In the genomic region with DNA sequence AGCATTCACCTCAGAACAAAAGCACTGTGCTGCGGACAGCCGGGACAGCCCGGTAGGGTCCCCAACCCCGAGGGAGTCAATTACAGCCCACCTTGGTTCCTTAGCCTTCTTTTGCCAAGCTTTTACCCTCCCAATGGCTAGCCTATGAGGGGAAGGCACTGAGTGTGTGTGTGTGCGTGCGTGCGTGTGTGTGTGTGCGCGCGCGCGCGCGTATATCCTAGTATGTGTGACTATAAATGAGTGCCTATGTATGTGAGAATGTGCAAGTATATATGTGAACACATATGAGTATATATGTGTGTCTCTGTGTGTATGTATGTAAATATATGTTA, we compare ENCODE assay signal across 8 mouse cellular contexts. TPM values are rescaled to one million over a fixed set of nuclear protein-coding genes. Genes with fewer than 3 reads are reported as not detected.
A peak's percentile ranks its signal among the peaks of the same experiment; 100 is the strongest.
DNase-seq lines count a peak whose midpoint lies in the region; ATAC-seq and TF ChIP-seq lines count a peak whose summit lies in the region.

No protein-coding gene starts in this region.

- no peak overlapping the region for H3K27ac ChIP-seq in kidney, embryonic 16.5 days (ENCODE audit: low read length)
- H3K27ac ChIP-seq in cortical plate, adult 2 months (ENCODE audit: insufficient read depth, low read length) = peak overlapping the region; percentile 63; the same call in 1 of the 2 replicates
- H3K27ac ChIP-seq in hindbrain, embryonic 12.5 days = peak overlapping the region; percentile 75; the same call in 1 of the 2 replicates
- H3K27ac ChIP-seq in midbrain, embryonic 14.5 days (replicated peaks; ENCODE audit: low read depth, low read length) = peak overlapping the region; percentile 80

- no peaks in the 10 kb centered on the region for H3K36me3 ChIP-seq in kidney, embryonic 16.5 days (ENCODE audit: insufficient read depth, low read length)
- H3K36me3 ChIP-seq in hindbrain, embryonic 12.5 days = no peaks in the 10 kb centered on the region
- H3K36me3 ChIP-seq in midbrain, embryonic 14.5 days (ENCODE audit: control insufficient read depth, insufficient read depth, low read length) = no peaks in the 10 kb centered on the region

- peak overlapping the region; percentile 62 for H3K4me3 ChIP-seq in kidney, embryonic 16.5 days (ENCODE audit: low read length)
- H3K4me3 ChIP-seq in cortical plate, adult 2 months (ENCODE audit: insufficient read depth, low read length) = peak overlapping the region; percentile 76
- H3K4me3 ChIP-seq in hindbrain, embryonic 12.5 days = peak overlapping the region; percentile 62
- H3K4me3 ChIP-seq in midbrain, embryonic 14.5 days (replicated peaks; ENCODE audit: low read depth, low read length) = peak overlapping the region; percentile 53

- TF ChIP-seq POLR2A in cortical plate, adult 2 months (IDR thresholded peaks at IDR 0.05; ENCODE audit: extremely low read depth, insufficient read depth, low read length) = no peak

- 52% methylated on average over 14 of the region's 14 CpGs for WGBS in kidney, embryonic 16.5 days
- 46% methylated on average over 14 of the region's 14 CpGs for WGBS in hindbrain, embryonic 12.5 days
- WGBS in midbrain, embryonic 14.5 days = 42% methylated on average over 14 of the region's 14 CpGs

- no peak for TF ChIP-seq CTCF in cortical plate, adult 2 months (IDR thresholded peaks at IDR 0.05; ENCODE audit: extremely low read depth, insufficient read depth, low read length)

- no peak for DNase-seq in kidney, adult 8-10 months
- peak; percentile 66 for DNase-seq in midbrain, embryonic 14.5 days
- no peak for DNase-seq in retina, embryonic 14.5 days (ENCODE audit: low spot score)
- DNase-seq in gastrocnemius, adult 18-20 months (ENCODE audit: low spot score) = no peak

- peak overlapping the region; percentile 68 for H3K9ac ChIP-seq in kidney, embryonic 16.5 days (replicated peaks; ENCODE audit: low read length)
- peak overlapping the region; percentile 76 for H3K9ac ChIP-seq in hindbrain, embryonic 12.5 days
- peak overlapping the region; percentile 67 for H3K9ac ChIP-seq in midbrain, embryonic 14.5 days (replicated peaks; ENCODE audit: low read length)

- H3K4me1 ChIP-seq in kidney, embryonic 16.5 days (ENCODE audit: insufficient read depth, low read length) = peaks cover 4% of the 10 kb centered on the region; the same call in 1 of the 2 replicates
- H3K4me1 ChIP-seq in cortical plate, adult 2 months (ENCODE audit: control insufficient read depth, insufficient read depth, low read length) = peaks cover 6% of the 10 kb centered on the region
- peaks cover 6% of the 10 kb centered on the region; the same call in 1 of the 2 replicates for H3K4me1 ChIP-seq in hindbrain, embryonic 12.5 days
- H3K4me1 ChIP-seq in midbrain, embryonic 14.5 days (ENCODE audit: control insufficient read depth, insufficient read depth, low read length) = no peaks in the 10 kb centered on the region; the same call in 1 of the 2 replicates

- no peaks in the 10 kb centered on the region for H3K9me3 ChIP-seq in kidney, embryonic 16.5 days (ENCODE audit: low read length)
- H3K9me3 ChIP-seq in hindbrain, embryonic 12.5 days (replicated peaks) = no peaks in the 10 kb centered on the region
- no peaks in the 10 kb centered on the region for H3K9me3 ChIP-seq in midbrain, embryonic 14.5 days (ENCODE audit: control insufficient read depth, low read length)

- peak overlapping the region; percentile 86 for H3K4me2 ChIP-seq in kidney, embryonic 16.5 days (replicated peaks; ENCODE audit: low read depth, low read length)
- peak overlapping the region; percentile 91 for H3K4me2 ChIP-seq in hindbrain, embryonic 12.5 days (replicated peaks)
- H3K4me2 ChIP-seq in midbrain, embryonic 14.5 days (ENCODE audit: low read length) = peak overlapping the region; percentile 69

- H3K27me3 ChIP-seq in kidney, embryonic 16.5 days (ENCODE audit: insufficient read depth, low read length) = 0 out of 2 replicates have a peak, but pooled peaks cover 3% of the 10 kb centered on the region
- H3K27me3 ChIP-seq in hindbrain, embryonic 12.5 days = peaks cover 4% of the 10 kb centered on the region; the same call in 1 of the 2 replicates
- no peaks in the 10 kb centered on the region for H3K27me3 ChIP-seq in midbrain, embryonic 14.5 days (ENCODE audit: control insufficient read depth, insufficient read depth, low read length)

- ATAC-seq in kidney, embryonic 16.5 days (ENCODE audit: low FRiP score, low TSS enrichment) = peak; percentile 52; the same call in 1 of the 2 replicates
- peak; percentile 74 for ATAC-seq in hindbrain, embryonic 12.5 days (ENCODE audit: low FRiP score)
- ATAC-seq in midbrain, embryonic 14.5 days (ENCODE audit: low FRiP score, low TSS enrichment) = peak; percentile 53
- no peak for ATAC-seq in erythroid progenitor cell, adult 5-6 weeks (replicated peaks; ENCODE audit: low FRiP score, poor library complexity, severe bottlenecking)

RNA-seq across cellular contexts. Expression of a gene that starts 2.0 kb away (rescaled TPM):
- 11.4 and 11.8 TPM in 2 replicates for polyA plus RNA-seq in kidney, embryonic 16.5 days (2015; fragmentation: Nextera tagmentation; extraction: Ambion mirVana)
- 53.7 and 60.5 TPM in 2 replicates for polyA plus RNA-seq in cortical plate, adult 2 months (2012; rRNA removed)
- 12.7 and 16.4 TPM in 2 replicates for polyA plus RNA-seq in hindbrain, embryonic 12.5 days (2016; fragmentation: Nextera tagmentation; extraction: Ambion mirVana)
- 18.3 and 19.4 TPM in 2 replicates for polyA plus RNA-seq in midbrain, embryonic 14.5 days (2014; fragmentation: Nextera tagmentation; extraction: Ambion mirVana)
- not detected in 2 replicates for total RNA-seq in erythroid progenitor cell, adult 5-6 weeks (2015; ENCODE audit: low replicate concordance)
- 1.1 TPM in 1 of 2 replicates, not detected in the other for total RNA-seq in erythroid progenitor cell, adult 5-6 weeks (2017; ENCODE audit: low replicate concordance)
- 10 to 100 TPM; 67.0 to 74.9 TPM for total RNA-seq in gastrocnemius, adult 18-20 months (2021)

RNA-seq across cellular contexts. Expression of a gene that starts 46.2 kb away (rescaled TPM):
- 244 and 281 TPM in 2 replicates for polyA plus RNA-seq in kidney, embryonic 16.5 days (2015; fragmentation: Nextera tagmentation; extraction: Ambion mirVana)
- 315 and 343 TPM in 2 replicates for polyA plus RNA-seq in cortical plate, adult 2 months (2012; rRNA removed)
- 195 and 207 TPM in 2 replicates for polyA plus RNA-seq in hindbrain, embryonic 12.5 days (2016; fragmentation: Nextera tagmentation; extraction: Ambion mirVana)
- polyA plus RNA-seq in midbrain, embryonic 14.5 days (2014; fragmentation: Nextera tagmentation; extraction: Ambion mirVana) = 207 and 269 TPM in 2 replicates
- total RNA-seq in erythroid progenitor cell, adult 5-6 weeks (2015; ENCODE audit: low replicate concordance) = 182 and 187 TPM in 2 replicates
- 108 and 119 TPM in 2 replicates for total RNA-seq in erythroid progenitor cell, adult 5-6 weeks (2017; ENCODE audit: low replicate concordance)
- total RNA-seq in gastrocnemius, adult 18-20 months (2021) = 100 to 1,000 TPM; 142 to 150 TPM
